Mouse (Mus musculus) brown adipose tissue, adult 24 weeks (tissue): ENCODE data around the gene Sumf1. TPM values are rescaled to one million over a fixed set of nuclear protein-coding genes. Genes with fewer than 3 reads are reported as not detected.

Source experiments
- H3K27ac ChIP-seq: fragments of 200-500 bp; replicated peaks from 2 replicates; pipeline ENCODE4 v1.5.1; 2012; ENCODE audit warnings: low read depth, mild to moderate bottlenecking, low read length
- H3K4me1 ChIP-seq: fragments of 200-500 bp; 2 replicates; pipeline ENCODE4 v1.6.1; 2012; ENCODE audit warnings: low read length, mixed read lengths; ENCODE audit not compliant: control insufficient read depth, insufficient read depth, insufficient read length
- H3K4me3 ChIP-seq: fragments of 200-500 bp; 2 replicates; pipeline ENCODE4 v1.5.1; 2012; ENCODE audit warnings: low read depth, mild to moderate bottlenecking, low read length, moderate library complexity; ENCODE audit not compliant: insufficient read depth
- polyA plus RNA-seq: library from polyadenylated mRNA; stranded (reverse); fragments of >200 nt; gene quantifications from 2 replicates; pipeline ENCODE4 v1.2.4, GENCODE M21; 2012; ENCODE audit not compliant: missing spikeins, insufficient read depth, insufficient read length

Sumf1 gene
- polyA plus RNA-seq, 1 experiment: 17.9 TPM

- H3K4me3 ChIP-seq: no peak overlapping the region
These were observed 127.3 kb downstream of the Sumf1 start for GRCm38 (mm10) chr6:108058066-108058465.

GRCm38 (mm10) chr6:108057353-108057752 lies 128.0 kb downstream of the Sumf1 start:
- Histone ChIP-seq H3K27ac (no peak overlapping the region), H3K4me3 (no peak overlapping the region), H3K4me1 (no peaks in the 10 kb centered on the region)

More at GRCm38 (mm10) chr6:108058066-108058465, 127.3 kb downstream of the Sumf1 start:
- Histone ChIP-seq H3K27ac (no peak overlapping the region), H3K4me1 (no peaks in the 10 kb centered on the region)

Other genes with a start within 250 kb of the Sumf1 start
- 3.4 and 5.2 TPM in 2 replicates for gene Setmar, start 120.5 kb downstream of the Sumf1 start, polyA plus RNA-seq
- gene Itpr1, start 27.5 kb upstream of the Sumf1 start, polyA plus RNA-seq: 33.1 and 42.5 TPM in 2 replicates